Mouse (Mus musculus) intestine, embryonic 16.5 days (tissue): ENCODE data around the gene Stau1. TPM values are rescaled to one million over a fixed set of nuclear protein-coding genes. Genes with fewer than 3 reads are reported as not detected.

Experiments
- ATAC-seq: fragments of 200-750 bp; cut with Nextera tagmentation; 2 replicates; pipeline ENCODE4 v1.8.0; 2017; ENCODE audit warnings: moderate TSS enrichment, moderate library complexity
- H3K27ac ChIP-seq: fragments of 300-500 bp; sonication (generic); 2 replicates; pipeline ENCODE4 v1.5.1; 2014; ENCODE audit warnings: mild to moderate bottlenecking, low read length
- H3K27me3 ChIP-seq: fragments of 300-500 bp; sonication (generic); replicated peaks from 2 replicates; pipeline ENCODE4 v1.6.1; 2014; ENCODE audit warnings: low read length, control low read depth, mixed read lengths; ENCODE audit not compliant: control insufficient read depth, insufficient read depth
- H3K36me3 ChIP-seq: fragments of 300-500 bp; sonication (generic); 2 replicates; pipeline ENCODE4 v1.6.1; 2014; ENCODE audit warnings: low read length, control low read depth; ENCODE audit not compliant: control insufficient read depth, insufficient read depth
- H3K4me1 ChIP-seq: fragments of 300-500 bp; sonication (generic); 2 replicates; pipeline ENCODE4 v1.6.1; 2014; ENCODE audit warnings: low read length, control low read depth, mixed read lengths; ENCODE audit not compliant: control insufficient read depth, insufficient read depth
- H3K4me2 ChIP-seq: fragments of 300-500 bp; sonication (generic); 2 replicates; pipeline ENCODE4 v1.6.1; 2014; ENCODE audit warnings: low read depth, low read length, control low read depth
- H3K4me3 ChIP-seq: fragments of 300-500 bp; sonication (generic); 2 replicates; pipeline ENCODE4 v1.5.1; 2014; ENCODE audit warnings: mild to moderate bottlenecking, low read length
- H3K9ac ChIP-seq: fragments of 300-500 bp; sonication (generic); 2 replicates; pipeline ENCODE4 v1.6.1; 2014; ENCODE audit warnings: low read depth, low read length
- H3K9me3 ChIP-seq: fragments of 300-500 bp; sonication (generic); 2 replicates; pipeline ENCODE4 v1.6.1; 2016; ENCODE audit warnings: low read length, control low read depth; ENCODE audit not compliant: control insufficient read depth
- WGBS: fragments of 180-500 bp; shearing (Covaris S2); extraction: QIAGEN DNeasy Blood & Tissue Kit; methylation state at CpG from one replicate; pipeline ENCODE4 v1.1.7; 2014; 5-methylcytosine and 5-hydroxymethylcytosine counted together
- polyA plus RNA-seq: library from polyadenylated mRNA; unstranded; fragments of >200 nt; fragmentation: Nextera tagmentation; extraction: Ambion mirVana; gene quantifications from 2 replicates; pipeline ENCODE4 v1.2.1, GENCODE M21; 2015

Stau1 gene
- polyA plus RNA-seq, 1 experiment from 2014 or later, result 61.2 TPM

- peak overlapping the region; percentile 70 for H3K4me2 ChIP-seq
- WGBS, result under 1% methylated on average over 28 of the region's 28 CpGs
- peaks cover 14% of the 10 kb centered on the region for H3K4me1 ChIP-seq
- no peaks in the 10 kb centered on the region for H3K9me3 ChIP-seq
- H3K9ac ChIP-seq, result peak overlapping the region; percentile 95
- peak overlapping the region; percentile 92 for H3K4me3 ChIP-seq
- no peaks in the 10 kb centered on the region for H3K36me3 ChIP-seq
- H3K27me3 ChIP-seq, result no peaks in the 10 kb centered on the region
- peak; percentile 51 for ATAC-seq
- peak overlapping the region; percentile 99 for H3K27ac ChIP-seq
These were observed 89.4 kb downstream of the Stau1 start for GRCm38 (mm10) chr2:166906523-166907182.

GRCm38 (mm10) chr2:166905711-166906522, 90.2 kb downstream of the Stau1 start, which contains the start of gene Cse1l:
Gene Cse1l (plus strand): TSS chr2:166906040.
- Histone ChIP-seq H3K9me3 (no peaks in the 10 kb centered on the region), H3K27me3 (no peaks in the 10 kb centered on the region), H3K4me3 (peak within 1 kb of the TSS; percentile 92), H3K4me1 (peaks cover 14% of the 10 kb centered on the region), H3K27ac (peak within 1 kb of the TSS; percentile 99), H3K9ac (peak within 1 kb of the TSS; percentile 95), H3K4me2 (peak within 1 kb of the TSS; percentile 70), H3K36me3 (no peaks in the 10 kb centered on the region)
- under 1% methylated on average over 79 of the region's 80 CpGs for whole genome bisulfite sequencing
- peak; percentile 99 for ATAC-seq

- peaks cover 14% of the 10 kb centered on the region for H3K4me1 ChIP-seq
- H3K4me2 ChIP-seq, result no peak overlapping the region
- H3K9ac ChIP-seq, result no peak overlapping the region
- no peaks in the 10 kb centered on the region for H3K27me3 ChIP-seq
- ATAC-seq, result no peak
- H3K4me3 ChIP-seq, result no peak overlapping the region
- 91% methylated on average over 6 of the region's 6 CpGs for WGBS
- no peaks in the 10 kb centered on the region for H3K36me3 ChIP-seq
- no peaks in the 10 kb centered on the region for H3K9me3 ChIP-seq
- H3K27ac ChIP-seq, result no peak overlapping the region
These were observed 92.3 kb downstream of the Stau1 start for GRCm38 (mm10) chr2:166903719-166904282.

GRCm38 (mm10) chr2:166900792-166901505, 95.2 kb downstream of the Stau1 start:
- H3K9me3 ChIP-seq, result no peaks in the 10 kb centered on the region
- 0 out of 2 replicates have a peak, but pooled peaks cover 4% of the 10 kb centered on the region for H3K4me1 ChIP-seq
- H3K27ac ChIP-seq, result no peak overlapping the region
- no peak overlapping the region for H3K4me2 ChIP-seq
- H3K4me3 ChIP-seq, result no peak overlapping the region
- 85% methylated on average over 8 of the region's 8 CpGs for WGBS
- no peak overlapping the region for H3K9ac ChIP-seq
- H3K27me3 ChIP-seq, result no peaks in the 10 kb centered on the region
- no peaks in the 10 kb centered on the region for H3K36me3 ChIP-seq
- ATAC-seq, result no peak

- Histone ChIP-seq H3K9ac (no peak overlapping the region), H3K9me3 (no peaks in the 10 kb centered on the region), H3K36me3 (peaks cover under 1% of the 10 kb centered on the region; the same call in 1 of the 2 replicates), H3K4me1 (no peaks in the 10 kb centered on the region), H3K27me3 (no peaks in the 10 kb centered on the region), H3K4me2 (no peak overlapping the region), H3K4me3 (no peak overlapping the region), H3K27ac (no peak overlapping the region)
- no peak for ATAC-seq
- 64% methylated on average over 3 of the region's 3 CpGs for WGBS
These were observed 96.4 kb downstream of the Stau1 start for GRCm38 (mm10) chr2:166899746-166900145.

- Histone ChIP-seq H3K9me3 (no peaks in the 10 kb centered on the region), H3K27me3 (no peaks in the 10 kb centered on the region), H3K4me3 (no peak overlapping the region), H3K36me3 (peaks cover 3% of the 10 kb centered on the region; the same call in 1 of the 2 replicates), H3K9ac (no peak overlapping the region), H3K4me2 (no peak overlapping the region), H3K4me1 (no peaks in the 10 kb centered on the region), H3K27ac (no peak overlapping the region)
- ATAC-seq, result no peak
- 80% methylated on average over 2 of the region's 2 CpGs for WGBS
These were observed 96.9 kb downstream of the Stau1 start for GRCm38 (mm10) chr2:166899161-166899560.

Other genes starting within 250 kb of the Stau1 start
- 5.7 and 6.1 TPM in 2 replicates for gene Trp53rkb, start 203.8 kb downstream of the Stau1 start, polyA plus RNA-seq
- 6.1 and 8.4 TPM in 2 replicates for gene Arfgef2, start 190.7 kb downstream of the Stau1 start, polyA plus RNA-seq
- 80.7 and 85.5 TPM in 2 replicates for gene Cse1l, start 90.3 kb downstream of the Stau1 start, polyA plus RNA-seq
- 40.9 and 45.7 TPM in 2 replicates for gene Ddx27, start 18.9 kb upstream of the Stau1 start, polyA plus RNA-seq
- 6.5 and 9.8 TPM in 2 replicates for gene Znfx1, start 66.7 kb upstream of the Stau1 start, polyA plus RNA-seq
- 1.1 TPM in 2 replicates for gene Kcnb1, start 193.9 kb upstream of the Stau1 start, polyA plus RNA-seq
- 12.0 and 12.8 TPM in 2 replicates for gene Ptgis, start 244.3 kb upstream of the Stau1 start, polyA plus RNA-seq